Mouse (Mus musculus) liver, postnatal 0 days (tissue): ENCODE data around the gene Xiap.

Source experiments
- CTCF ChIP-seq: sonication (generic); IDR thresholded peaks from 2 replicates; pipeline ENCODE4 v1.5.1; 2016; ENCODE audit warnings: antibody characterized with exemption, low read depth
- EP300 ChIP-seq: IDR thresholded peaks from 2 replicates; pipeline ENCODE4 v1.6.1; 2016; ENCODE audit warnings: antibody characterized with exemption, low read depth, mild to moderate bottlenecking

DNA sequence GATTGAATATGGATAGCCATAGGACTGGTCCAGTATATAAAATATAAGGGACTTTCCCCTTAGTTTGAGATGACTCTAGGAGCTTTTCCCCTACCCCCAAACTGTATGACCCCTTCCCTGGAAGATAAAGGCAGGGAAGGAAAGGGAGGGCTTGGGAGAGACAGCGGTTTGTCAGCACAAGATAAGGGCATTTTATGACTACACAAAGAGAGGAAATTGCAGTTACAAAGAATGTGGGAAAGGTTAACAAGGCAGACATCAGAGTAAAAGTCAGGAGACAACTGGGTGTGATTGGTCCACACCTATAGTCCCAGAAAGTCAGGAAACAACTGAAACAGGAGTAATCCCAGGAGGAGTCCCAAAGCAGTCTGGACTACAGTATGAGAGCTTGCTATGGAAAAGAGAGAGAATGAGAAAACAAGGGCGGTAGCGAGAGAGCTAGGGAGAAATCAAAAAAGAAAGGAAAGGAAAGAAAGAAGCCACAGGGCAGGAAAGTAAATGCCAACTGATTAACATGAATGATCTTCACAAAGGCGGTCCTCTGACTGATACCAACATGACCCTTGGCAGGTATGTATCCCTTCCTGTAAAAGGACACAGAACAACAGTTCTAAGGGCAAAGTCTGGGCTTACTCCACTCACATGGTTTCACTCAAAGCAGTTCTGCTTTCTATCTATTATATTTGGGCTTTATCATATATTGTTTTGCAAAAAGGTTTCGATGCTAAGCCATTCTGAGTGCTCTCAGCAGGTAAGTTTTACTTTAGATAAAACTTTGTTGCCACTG is at the start of gene Xiap:
- TF ChIP-seq CTCF (no peak), EP300 (no peak)
